ENCODE assay signal across 8 mouse cellular contexts in the genomic region with DNA sequence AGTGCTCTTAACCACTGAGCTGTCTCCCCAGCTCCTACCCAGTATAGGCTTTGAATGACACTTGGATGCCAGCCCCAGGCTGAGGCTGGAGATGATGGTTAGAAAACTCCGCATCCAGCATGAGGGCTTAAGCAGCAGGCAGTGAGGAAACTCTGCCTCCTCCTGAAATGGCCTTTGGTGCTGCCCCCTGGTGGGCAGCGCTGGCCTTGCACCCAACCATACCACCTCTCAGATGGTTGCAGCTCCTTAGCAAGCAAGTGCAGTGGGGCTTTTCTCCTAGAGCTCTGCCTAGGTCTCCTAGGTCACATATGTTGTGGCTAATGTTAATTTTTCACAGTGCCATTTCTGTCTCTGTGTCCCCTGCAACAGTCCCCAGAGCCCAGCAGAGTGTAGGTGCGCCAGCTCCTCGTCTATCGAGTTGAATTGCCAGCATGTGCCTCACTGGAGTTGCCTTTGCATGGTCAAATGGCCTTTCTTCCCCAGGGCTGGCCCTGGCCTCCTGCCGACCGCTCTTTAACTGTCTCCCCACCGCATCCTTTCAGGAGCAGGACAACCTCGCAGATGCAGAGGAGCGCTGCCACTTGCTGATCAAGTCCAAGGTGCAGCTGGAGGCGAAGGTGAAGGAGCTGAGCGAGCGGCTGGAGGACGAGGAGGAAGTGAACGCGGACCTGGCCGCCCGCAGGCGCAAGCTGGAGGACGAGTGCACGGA. TPM values are rescaled to one million over a fixed set of nuclear protein-coding genes. Genes with fewer than 3 reads are reported as not detected.
A peak's percentile ranks its signal among the peaks of the same experiment; 100 is the strongest.
DNase-seq lines count a peak whose midpoint lies in the region; ATAC-seq lines count a peak whose summit lies in the region.

No protein-coding gene starts in this region.

- H3K4me3 ChIP-seq in kidney, embryonic 15.5 days (replicated peaks), result no peak overlapping the region

- no peaks in the 10 kb centered on the region for H3K9me3 ChIP-seq in kidney, embryonic 15.5 days (replicated peaks)

- intact Hi-C loops in heart, postnatal 10 days (cut with DNase I), result no loop called here
- intact Hi-C loops in left cerebral cortex, postnatal 25 days (cut with DNase I), result loop anchor here (2.0 kb wide), 1 partner anchor 110 kb away; a partner anchor contains a TSS

- WGBS in kidney, embryonic 15.5 days, result 52% methylated on average over 21 of the region's 21 CpGs

- peaks cover 2% of the 10 kb centered on the region; the same call in 1 of the 2 replicates for H3K36me3 ChIP-seq in kidney, embryonic 15.5 days

- peaks cover 43% of the 10 kb centered on the region for H3K4me1 ChIP-seq in kidney, embryonic 15.5 days

- H3K4me2 ChIP-seq in kidney, embryonic 15.5 days, result no peak overlapping the region

- peaks cover 72% of the 10 kb centered on the region for H3K27me3 ChIP-seq in kidney, embryonic 15.5 days

- no peak for ATAC-seq in kidney, embryonic 15.5 days (replicated peaks; ENCODE audit: low FRiP score)

- H3K27ac ChIP-seq in kidney, embryonic 15.5 days, result no peak overlapping the region

- DNase-seq in kidney, adult 11 months, result peak; percentile 48
- peak; percentile 80 for DNase-seq in R1 (ENCODE audit: low read depth, low spot score)
- DNase-seq in cerebellum, postnatal 4 days (ENCODE audit: low spot score in 2 of 2), result peak; percentile 69 to 88
- DNase-seq in heart, postnatal 10 days, result peak; percentile 72 to 87
- DNase-seq in left cerebral cortex, postnatal 25 days (ENCODE audit: low spot score in 2 of 2), result peak; percentile 70 to 75
- DNase-seq in naive thymus-derived CD4-positive, alpha-beta T cell, adult 2 months (ENCODE audit: low read depth), result peak; percentile 86
- DNase-seq in thymus, adult 18-20 months, result peak; percentile 34 to 39

- no peak overlapping the region for H3K9ac ChIP-seq in kidney, embryonic 15.5 days

RNA-seq across cellular contexts. Expression of a gene that starts 16.2 kb away (rescaled TPM):
- 0.93 and 1.7 TPM in 2 replicates for polyA plus RNA-seq in kidney, embryonic 15.5 days (2015; fragmentation: Nextera tagmentation; extraction: Ambion mirVana)
- 10 to 100 TPM; 47.8 to 56.4 TPM for total RNA-seq in heart, postnatal 10 days (2021)
- total RNA-seq in left cerebral cortex, postnatal 25 days (2021), result 1 to 10 TPM; 3.8 to 5.3 TPM

RNA-seq across cellular contexts. Expression of a gene that starts 34.6 kb away (rescaled TPM):
- 40.1 and 45.0 TPM in 2 replicates for polyA plus RNA-seq in kidney, embryonic 15.5 days (2015; fragmentation: Nextera tagmentation; extraction: Ambion mirVana)
- total RNA-seq in heart, postnatal 10 days (2021), result 10 to 100 TPM; 14.1 to 17.7 TPM
- 10 to 100 TPM; 12.9 to 14.4 TPM for total RNA-seq in left cerebral cortex, postnatal 25 days (2021)

Comparison
In these comparisons a context has a peak if more than half of its experiments do, and no peak if none do; other contexts are left out.
1. RNA of a gene that starts 16.2 kb away (total RNA-seq): 47.8 to 56.4 TPM in heart, postnatal 10 days; 3.8 to 5.3 TPM in left cerebral cortex, postnatal 25 days; every median in the first group is over 4 times any median in the second.
2. Peak in every context shown above with its lines, with median percentiles within 50 percentile points of each other: DNase-seq.